Mouse (Mus musculus): ENCODE results near the gene Foxn2. TPM values are rescaled to one million over a fixed set of nuclear protein-coding genes. Genes with fewer than 3 reads are reported as not detected.
A peak's percentile ranks its signal among the peaks of the same experiment; 100 is the strongest.
"Not testable (repeated sequence)": the region's sequence is repeated elsewhere in the genome, so short reads cannot be mapped to it uniquely, and the experiment has no call there.

Foxn2 gene
- polyA plus RNA-seq, 1 experiment from 2014 or later: 15.7 TPM

DNA sequence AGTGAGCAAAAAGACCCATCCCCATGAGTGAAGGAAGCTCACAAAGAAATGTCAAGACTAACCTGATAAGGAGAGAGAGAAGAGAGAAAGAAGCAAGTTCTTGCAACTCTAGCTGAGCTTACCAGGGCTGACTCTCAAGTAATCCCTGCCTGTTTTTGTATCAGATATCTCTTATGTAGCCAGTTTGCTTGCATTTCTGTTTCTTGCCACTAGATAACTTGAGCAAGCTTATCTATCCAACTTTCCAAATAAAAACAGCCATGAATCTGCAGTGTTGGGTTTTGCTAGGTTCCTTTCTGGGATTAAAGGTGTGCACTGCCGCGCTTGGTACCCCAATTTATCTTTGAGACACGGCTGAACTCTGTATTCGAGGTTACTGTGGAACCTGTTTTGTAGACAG, 4.2 kb upstream of the Foxn2 start:
- no peaks in the 10 kb centered on the region for H3K36me3 ChIP-seq (ENCODE audit: control insufficient read depth, insufficient read depth, low read length)
- WGBS: 90% methylated on average over 4 of the region's 4 CpGs

DNA sequence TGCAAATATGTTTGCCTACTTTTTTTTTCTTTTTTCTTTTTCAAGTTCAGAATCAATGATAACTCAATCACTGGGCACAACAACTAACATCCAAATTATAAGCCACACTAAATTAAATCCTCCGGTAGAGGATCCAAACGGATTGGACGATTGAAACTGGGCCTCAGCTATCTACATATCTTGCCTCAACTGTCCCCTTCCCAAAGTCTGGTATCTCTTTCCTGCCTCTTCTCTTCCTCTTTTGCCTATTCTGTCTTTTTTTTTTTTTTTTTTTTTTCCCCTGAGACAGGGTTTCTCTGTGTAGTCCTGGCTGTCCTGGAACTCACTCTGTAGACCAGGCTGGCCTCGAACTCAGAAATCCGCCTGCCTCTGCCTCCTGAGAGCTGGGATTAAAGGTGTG, 3.8 kb upstream of the Foxn2 start:
- WGBS: 93% methylated on average over 5 of the region's 5 CpGs
- not testable (repeated sequence) for H3K4me3 ChIP-seq (ENCODE audit: low read depth, low read length); H3K4me1 ChIP-seq (ENCODE audit: control insufficient read depth, insufficient read depth, low read length); H3K27me3 ChIP-seq (ENCODE audit: control insufficient read depth, insufficient read depth, low read length); H3K36me3 ChIP-seq (ENCODE audit: control insufficient read depth, insufficient read depth, low read length); H3K4me2 ChIP-seq (replicated peaks; ENCODE audit: low read depth, low read length); ATAC-seq (ENCODE audit: insufficient number of reproducible peaks, insufficient read depth, low FRiP score, low read depth); H3K27ac ChIP-seq (ENCODE audit: low read length); H3K9me3 ChIP-seq (ENCODE audit: control insufficient read depth, low read depth, low read length); H3K9ac ChIP-seq (replicated peaks; ENCODE audit: low read depth, low read length)

More for the DNA sequence above, 4.2 kb upstream of the Foxn2 start:
- Histone ChIP-seq H3K27me3 (ENCODE audit: control insufficient read depth, insufficient read depth, low read length) (no peaks in the 10 kb centered on the region), H3K27ac (ENCODE audit: low read length) (no peak overlapping the region), H3K4me2 (replicated peaks; ENCODE audit: low read depth, low read length) (no peak overlapping the region), H3K9ac (replicated peaks; ENCODE audit: low read depth, low read length) (no peak overlapping the region), H3K9me3 (ENCODE audit: control insufficient read depth, low read depth, low read length) (no peaks in the 10 kb centered on the region), H3K4me3 (ENCODE audit: low read depth, low read length) (no peak overlapping the region), H3K4me1 (ENCODE audit: control insufficient read depth, insufficient read depth, low read length) (no peaks in the 10 kb centered on the region)
- no peak for ATAC-seq (ENCODE audit: insufficient number of reproducible peaks, insufficient read depth, low FRiP score, low read depth)

DNA sequence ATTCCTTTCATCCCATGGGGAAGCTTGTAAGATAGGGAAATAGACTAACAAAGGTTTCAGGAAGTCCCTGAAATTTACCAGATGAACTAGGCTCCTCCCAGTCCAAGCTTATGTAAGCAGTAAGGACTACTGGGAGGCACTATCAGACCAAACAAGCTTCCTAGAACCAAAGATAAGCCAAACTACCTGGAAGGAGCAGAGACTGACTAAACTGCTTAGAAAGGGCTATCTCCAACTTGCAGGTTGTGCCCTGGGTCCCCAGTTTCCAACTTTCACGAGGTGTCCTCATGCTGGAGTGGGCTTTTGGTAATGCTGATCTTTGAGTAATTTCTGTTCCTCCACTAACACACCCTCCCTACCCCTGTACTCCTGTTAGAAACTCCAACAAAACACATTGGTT, 3.1 kb upstream of the Foxn2 start:
- Histone ChIP-seq H3K9me3 (ENCODE audit: control insufficient read depth, low read depth, low read length) (no peaks in the 10 kb centered on the region), H3K36me3 (ENCODE audit: control insufficient read depth, insufficient read depth, low read length) (no peaks in the 10 kb centered on the region), H3K4me3 (ENCODE audit: low read depth, low read length) (no peak overlapping the region), H3K27ac (ENCODE audit: low read length) (no peak overlapping the region), H3K4me2 (replicated peaks; ENCODE audit: low read depth, low read length) (no peak overlapping the region), H3K4me1 (ENCODE audit: control insufficient read depth, insufficient read depth, low read length) (no peaks in the 10 kb centered on the region), H3K27me3 (ENCODE audit: control insufficient read depth, insufficient read depth, low read length) (no peaks in the 10 kb centered on the region), H3K9ac (replicated peaks; ENCODE audit: low read depth, low read length) (no peak overlapping the region)
- no peak for ATAC-seq (ENCODE audit: insufficient number of reproducible peaks, insufficient read depth, low FRiP score, low read depth)
- WGBS: 95% methylated on average over 1 of the region's 1 CpGs

DNA sequence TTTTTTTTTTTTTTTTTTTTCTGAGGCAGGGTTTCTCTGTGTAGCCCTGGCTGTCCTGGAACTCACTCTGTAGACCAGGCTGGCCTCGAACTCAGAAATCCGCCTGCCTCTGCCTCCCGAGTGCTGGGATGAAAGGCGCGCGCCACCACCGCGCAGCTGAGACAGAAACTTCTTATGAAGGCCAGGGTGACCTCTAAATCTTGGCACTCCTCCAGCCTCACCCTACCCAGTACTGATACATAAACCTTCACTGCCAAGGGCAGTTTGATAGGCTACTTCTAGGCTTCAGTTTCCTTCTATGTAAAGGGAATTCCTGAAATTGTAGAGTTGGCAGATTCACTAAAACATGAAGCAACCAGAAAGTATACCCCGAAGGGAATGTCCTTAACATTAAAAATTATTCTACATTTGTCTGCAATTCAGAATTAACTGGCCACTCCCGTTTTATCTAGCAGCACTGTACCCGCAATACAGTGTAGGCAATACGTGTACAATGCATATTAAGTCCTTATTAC, 918 bp upstream of the Foxn2 start:
- Histone ChIP-seq H3K4me1 (ENCODE audit: control insufficient read depth, insufficient read depth, low read length) (no peaks in the 10 kb centered on the region), H3K27me3 (ENCODE audit: control insufficient read depth, insufficient read depth, low read length) (no peaks in the 10 kb centered on the region), H3K36me3 (ENCODE audit: control insufficient read depth, insufficient read depth, low read length) (no peaks in the 10 kb centered on the region), H3K4me3 (ENCODE audit: low read depth, low read length) (peak overlapping the region; percentile 89), H3K27ac (ENCODE audit: low read length) (peak overlapping the region; percentile 3; the same call in 1 of the 2 replicates), H3K9me3 (ENCODE audit: control insufficient read depth, low read depth, low read length) (no peaks in the 10 kb centered on the region), H3K4me2 (replicated peaks; ENCODE audit: low read depth, low read length) (peak overlapping the region; percentile 39), H3K9ac (replicated peaks; ENCODE audit: low read depth, low read length) (0 out of 2 replicates have a peak overlapping the region, but pooled peaks have one; percentile 0)
- ATAC-seq (ENCODE audit: insufficient number of reproducible peaks, insufficient read depth, low FRiP score, low read depth): no peak
- WGBS: 80% methylated on average over 12 of the region's 12 CpGs

DNA sequence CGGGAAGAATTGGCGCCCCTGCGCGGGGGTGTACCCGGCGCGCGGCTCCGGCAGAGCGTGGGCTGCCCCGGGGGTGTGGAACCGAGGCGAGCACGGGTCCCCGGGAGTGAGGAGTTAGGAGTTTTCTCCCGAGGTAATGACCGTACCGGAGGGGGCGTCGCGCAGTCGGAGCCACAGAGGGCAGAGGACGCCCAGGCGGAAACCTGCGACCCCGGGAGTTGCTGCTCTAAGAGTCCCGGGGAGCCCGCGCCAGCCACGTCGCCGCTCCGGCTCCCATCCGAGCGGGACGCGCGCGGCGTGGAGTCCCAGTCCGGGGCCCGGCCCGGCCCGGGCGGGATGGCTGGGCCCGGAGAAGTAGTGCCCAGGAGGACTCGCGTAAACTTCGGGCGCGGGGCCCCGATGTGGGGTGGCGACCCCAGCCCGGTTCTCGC, 505 bp downstream of the Foxn2 start:
- peak; percentile 40 for ATAC-seq (ENCODE audit: insufficient number of reproducible peaks, insufficient read depth, low FRiP score, low read depth)
- H3K4me3 ChIP-seq (ENCODE audit: low read depth, low read length): peak overlapping the region; percentile 89
- no peaks in the 10 kb centered on the region for H3K27me3 ChIP-seq (ENCODE audit: control insufficient read depth, insufficient read depth, low read length)
- under 1% methylated on average over 53 of the region's 55 CpGs for WGBS
- peak overlapping the region; percentile 90 for H3K27ac ChIP-seq (ENCODE audit: low read length)
- H3K9me3 ChIP-seq (ENCODE audit: control insufficient read depth, low read depth, low read length): no peaks in the 10 kb centered on the region
- peak overlapping the region; percentile 96 for H3K9ac ChIP-seq (replicated peaks; ENCODE audit: low read depth, low read length)
- no peaks in the 10 kb centered on the region for H3K4me1 ChIP-seq (ENCODE audit: control insufficient read depth, insufficient read depth, low read length)
- H3K4me2 ChIP-seq (replicated peaks; ENCODE audit: low read depth, low read length): peak overlapping the region; percentile 45
- no peaks in the 10 kb centered on the region for H3K36me3 ChIP-seq (ENCODE audit: control insufficient read depth, insufficient read depth, low read length)

DNA sequence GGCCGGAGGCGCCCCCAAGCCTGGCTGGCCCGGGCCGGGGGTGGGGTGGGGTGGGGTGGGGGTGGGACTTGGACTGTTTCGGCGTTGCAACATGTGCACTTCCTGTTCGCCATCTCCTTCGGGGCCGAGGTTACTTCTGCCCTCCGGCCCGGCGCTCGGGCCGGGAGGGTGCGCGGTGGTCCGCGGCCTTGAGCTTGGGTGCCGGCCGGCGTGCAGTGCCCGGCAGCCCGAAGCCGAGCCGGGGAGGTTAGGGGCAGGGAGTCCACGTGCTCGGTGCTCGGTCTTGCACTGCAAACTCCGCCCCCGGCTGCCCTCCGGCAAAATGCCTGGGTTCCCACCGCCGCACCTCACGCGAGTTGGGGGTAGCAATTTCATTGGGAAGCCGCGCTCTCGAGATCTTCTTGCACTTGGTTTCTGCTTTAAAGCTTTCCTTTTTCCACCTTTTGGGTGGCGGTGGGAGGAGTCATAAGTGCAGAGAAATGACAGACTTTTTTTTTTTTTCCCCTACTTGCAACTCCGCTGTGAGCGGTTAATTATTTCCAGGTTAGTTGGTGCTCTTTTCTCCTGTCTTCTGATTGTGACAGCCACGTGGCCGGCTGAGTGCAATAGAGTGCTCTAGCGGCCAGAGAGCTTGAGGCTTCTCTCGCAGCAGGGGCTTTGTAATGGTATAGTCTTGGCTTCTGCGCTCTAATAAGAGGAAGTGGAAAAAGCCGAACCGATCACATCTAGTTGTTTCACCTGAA, 1.1 kb downstream of the Foxn2 start:
- peak; percentile 56 for ATAC-seq (ENCODE audit: insufficient number of reproducible peaks, insufficient read depth, low FRiP score, low read depth)
- Histone ChIP-seq H3K9ac (replicated peaks; ENCODE audit: low read depth, low read length) (peak overlapping the region; percentile 96), H3K9me3 (ENCODE audit: control insufficient read depth, low read depth, low read length) (no peaks in the 10 kb centered on the region), H3K27me3 (ENCODE audit: control insufficient read depth, insufficient read depth, low read length) (no peaks in the 10 kb centered on the region), H3K36me3 (ENCODE audit: control insufficient read depth, insufficient read depth, low read length) (no peaks in the 10 kb centered on the region), H3K4me3 (ENCODE audit: low read depth, low read length) (peak overlapping the region; percentile 89), H3K4me1 (ENCODE audit: control insufficient read depth, insufficient read depth, low read length) (no peaks in the 10 kb centered on the region), H3K4me2 (replicated peaks; ENCODE audit: low read depth, low read length) (peak overlapping the region; percentile 45), H3K27ac (ENCODE audit: low read length) (peak overlapping the region; percentile 90)
- under 1% methylated on average over 44 of the region's 48 CpGs for WGBS

DNA sequence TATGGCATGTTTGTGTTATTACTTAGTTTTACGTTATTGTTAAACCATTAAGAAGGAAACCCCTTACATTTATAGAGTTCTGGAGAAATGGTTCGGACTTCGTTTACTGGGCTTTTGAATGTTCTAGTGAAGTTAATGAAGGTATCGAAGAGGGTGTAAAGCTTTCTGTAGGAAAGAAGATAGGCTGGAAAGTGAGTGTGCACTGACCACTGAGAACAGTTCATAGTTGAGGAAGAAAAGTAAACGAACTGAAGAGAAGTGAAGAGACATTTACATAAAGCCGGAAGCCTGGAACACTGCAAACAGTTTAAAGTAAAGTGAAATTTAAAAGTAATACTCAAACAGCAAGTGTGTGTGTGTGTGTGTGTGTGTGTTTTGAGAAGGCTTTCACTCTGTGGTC, 2.1 kb downstream of the Foxn2 start:
- Histone ChIP-seq H3K27me3 (ENCODE audit: control insufficient read depth, insufficient read depth, low read length) (no peaks in the 10 kb centered on the region), H3K9me3 (ENCODE audit: control insufficient read depth, low read depth, low read length) (no peaks in the 10 kb centered on the region), H3K4me2 (replicated peaks; ENCODE audit: low read depth, low read length) (peak overlapping the region; percentile 35), H3K27ac (ENCODE audit: low read length) (no peak overlapping the region), H3K9ac (replicated peaks; ENCODE audit: low read depth, low read length) (no peak overlapping the region), H3K4me3 (ENCODE audit: low read depth, low read length) (no peak overlapping the region), H3K4me1 (ENCODE audit: control insufficient read depth, insufficient read depth, low read length) (no peaks in the 10 kb centered on the region), H3K36me3 (ENCODE audit: control insufficient read depth, insufficient read depth, low read length) (no peaks in the 10 kb centered on the region)
- 48% methylated on average over 6 of the region's 6 CpGs for WGBS
- ATAC-seq (ENCODE audit: insufficient number of reproducible peaks, insufficient read depth, low FRiP score, low read depth): no peak

DNA sequence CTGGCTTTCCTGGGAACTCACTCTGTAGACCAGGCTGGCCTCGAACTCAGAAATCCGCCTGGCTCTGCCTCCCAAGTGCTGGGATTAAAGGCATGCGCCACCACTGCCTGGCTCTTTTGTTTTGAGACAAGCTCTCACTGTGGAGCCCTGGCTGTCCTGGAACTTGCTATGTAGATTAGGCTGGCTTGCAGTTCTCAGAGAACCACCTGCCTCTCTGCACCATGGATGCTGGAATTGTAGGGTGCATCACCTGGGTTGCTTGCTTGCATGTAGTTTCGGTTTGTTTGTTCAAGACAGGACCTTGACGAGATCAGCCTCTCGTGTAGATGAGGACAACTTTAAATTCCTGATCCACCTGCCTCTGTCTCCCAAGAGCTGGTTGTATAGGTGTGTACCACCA, 2.7 kb downstream of the Foxn2 start:
- Histone ChIP-seq H3K4me1 (ENCODE audit: control insufficient read depth, insufficient read depth, low read length) (no peaks in the 10 kb centered on the region), H3K4me2 (replicated peaks; ENCODE audit: low read depth, low read length) (0 out of 2 replicates have a peak overlapping the region, but pooled peaks have one; percentile 35), H3K36me3 (ENCODE audit: control insufficient read depth, insufficient read depth, low read length) (no peaks in the 10 kb centered on the region), H3K4me3 (ENCODE audit: low read depth, low read length) (no peak overlapping the region), H3K9ac (replicated peaks; ENCODE audit: low read depth, low read length) (no peak overlapping the region), H3K27ac (ENCODE audit: low read length) (no peak overlapping the region), H3K9me3 (ENCODE audit: control insufficient read depth, low read depth, low read length) (no peaks in the 10 kb centered on the region), H3K27me3 (ENCODE audit: control insufficient read depth, insufficient read depth, low read length) (no peaks in the 10 kb centered on the region)
- ATAC-seq (ENCODE audit: insufficient number of reproducible peaks, insufficient read depth, low FRiP score, low read depth): no peak
- 91% methylated on average over 6 of the region's 6 CpGs for WGBS

Data from stomach, embryonic 14.5 days (tissue).